Mouse (Mus musculus) gastrocnemius, postnatal 25 days (tissue): ENCODE results near the gene Rnf8. TPM values are rescaled to one million over a fixed set of nuclear protein-coding genes. Genes with fewer than 3 reads are reported as not detected.
"Not testable (repeated sequence)": the region's sequence is repeated elsewhere in the genome, so short reads cannot be mapped to it uniquely, and the experiment has no call there.

Experiments used
- DNase-seq: peaks from one replicate; pipeline ENCODE4 v3.0.0; 2022
- long read RNA-seq, 2 experiments: library from polyadenylated mRNA; stranded (forward); transcript quantifications; one replicate each; pipeline ENCODE4 v2.0.0; 2021
- total RNA-seq, 2 experiments: library from RNA; stranded (reverse); gene quantifications; 1 replicate in 1 of 2; 2 replicates in 1 of 2; pipeline ENCODE4 v1.2.3; 2021

Gene Rnf8
- 10 to 100 TPM; 18.1 to 21.0 TPM for total RNA-seq
- long read RNA-seq, experiment 1, full-length matches to known transcripts: 29 of 34 reads
- long read RNA-seq, experiment 1, partial matches to known transcripts: 2 of 34 reads
- long read RNA-seq, experiment 1, other reads (novel, unspliced or antisense): 3 of 34 reads
- long read RNA-seq, experiment 2, full-length matches to known transcripts: 39 of 47 reads
- long read RNA-seq, experiment 2, partial matches to known transcripts: 4 of 47 reads
- long read RNA-seq, experiment 2, other reads (novel, unspliced or antisense): 4 of 47 reads

GRCm38 (mm10) chr17:29614115-29615023, at the start of gene Rnf8, which contains the start of gene Gm28043:
TSS of gene Rnf8 (plus strand) at chr17:29614790.
TSS of gene Gm28043 (plus strand) at chr17:29614876.
- peak; percentile 92 for DNase-seq

GRCm38 (mm10) chr17:29565521-29565920, 49.1 kb upstream of the Rnf8 start:
- no peak for DNase-seq

GRCm38 (mm10) chr17:29568435-29568834, 46.2 kb upstream of the Rnf8 start:
- DNase-seq: no peak

- no peak for DNase-seq
Observed at GRCm38 (mm10) chr17:29569831-29570230, 44.8 kb upstream of the Rnf8 start.

GRCm38 (mm10) chr17:29579579-29580126, 34.9 kb upstream of the Rnf8 start:
- no peak for DNase-seq

GRCm38 (mm10) chr17:29583569-29583968, 31.0 kb upstream of the Rnf8 start:
- DNase-seq: no peak

GRCm38 (mm10) chr17:29584306-29584705, 30.3 kb upstream of the Rnf8 start:
- DNase-seq: no peak

- no peak for DNase-seq
Observed at GRCm38 (mm10) chr17:29584737-29585136, 29.9 kb upstream of the Rnf8 start.

GRCm38 (mm10) chr17:29585446-29585845, 29.1 kb upstream of the Rnf8 start:
- no peak for DNase-seq

GRCm38 (mm10) chr17:29586921-29587320, 27.7 kb upstream of the Rnf8 start:
- no peak for DNase-seq

- no peak for DNase-seq
Observed at GRCm38 (mm10) chr17:29589221-29589898, 25.2 kb upstream of the Rnf8 start.

GRCm38 (mm10) chr17:29595891-29596770, 18.5 kb upstream of the Rnf8 start:
- DNase-seq: no peak

- no peak for DNase-seq
Observed at GRCm38 (mm10) chr17:29596771-29597132, 17.8 kb upstream of the Rnf8 start.

- no peak for DNase-seq
Observed at GRCm38 (mm10) chr17:29599051-29599450, 15.5 kb upstream of the Rnf8 start.

GRCm38 (mm10) chr17:29599537-29599936, 15.1 kb upstream of the Rnf8 start:
- no peak for DNase-seq

GRCm38 (mm10) chr17:29601391-29601790, 13.2 kb upstream of the Rnf8 start:
- DNase-seq: peak; percentile 26

GRCm38 (mm10) chr17:29603283-29603682, 11.3 kb upstream of the Rnf8 start:
- peak; percentile 46 for DNase-seq

- not testable (repeated sequence) for DNase-seq
Observed at GRCm38 (mm10) chr17:29613453-29613852, 1.1 kb upstream of the Rnf8 start.

- no peak for DNase-seq
Observed at GRCm38 (mm10) chr17:29615024-29615551, 498 bp downstream of the Rnf8 start.

- no peak for DNase-seq
Observed at GRCm38 (mm10) chr17:29615616-29616015, 1.0 kb downstream of the Rnf8 start.

GRCm38 (mm10) chr17:29619231-29619630, 4.6 kb downstream of the Rnf8 start:
- no peak for DNase-seq
